Mouse (Mus musculus) testis, adult 2 months (tissue): Measurements from ENCODE around the gene Capzb. TPM values are rescaled to one million over a fixed set of nuclear protein-coding genes. Genes with fewer than 3 reads are reported as not detected.
A peak's percentile ranks its signal among the peaks of the same experiment; 100 is the strongest.

ENCODE experiments used
- H3K27ac ChIP-seq: fragments of 200-500 bp; 2 replicates; pipeline ENCODE4 v1.5.1; 2012; ENCODE audit warnings: low read depth, low read length; ENCODE audit not compliant: control insufficient read depth, insufficient read depth
- H3K27me3 ChIP-seq: fragments of 200-500 bp; 2 replicates; pipeline ENCODE4 v1.6.1; 2012; ENCODE audit warnings: mild to moderate bottlenecking, low read length, moderate library complexity; ENCODE audit not compliant: control insufficient read depth, insufficient read depth
- H3K36me3 ChIP-seq: fragments of 200-500 bp; 2 replicates; pipeline ENCODE4 v1.6.1; 2012; ENCODE audit warnings: mild to moderate bottlenecking, low read length; ENCODE audit not compliant: control insufficient read depth, insufficient read depth
- H3K4me1 ChIP-seq: fragments of 200-500 bp; 2 replicates; pipeline ENCODE4 v1.6.1; 2012; ENCODE audit warnings: low read length; ENCODE audit not compliant: control insufficient read depth, insufficient read depth
- H3K4me3 ChIP-seq: fragments of 200-500 bp; 2 replicates; pipeline ENCODE4 v1.5.1; 2012; ENCODE audit warnings: low read depth, mild to moderate bottlenecking, low read length, moderate library complexity, mixed read lengths; ENCODE audit not compliant: control insufficient read depth
- CTCF ChIP-seq: fragments of 200-500 bp; IDR thresholded peaks from 2 replicates; pipeline ENCODE4 v1.5.1; 2012; ENCODE audit warnings: low read depth, mild to moderate bottlenecking, inconsistent platforms, low read length, moderate library complexity; ENCODE audit not compliant: control insufficient read depth, insufficient read depth, insufficient replicate concordance
- POLR2A ChIP-seq: fragments of 200-500 bp; IDR thresholded peaks from 2 replicates; pipeline ENCODE4 v1.6.1; 2012; ENCODE audit warnings: low read depth, mild to moderate bottlenecking, inconsistent platforms, low read length, moderate library complexity; ENCODE audit not compliant: control insufficient read depth
- polyA plus RNA-seq: library from polyadenylated mRNA; depleted of rRNA; stranded (reverse); fragments of >200 nt; gene quantifications from 2 replicates; pipeline ENCODE4 v1.2.3, GENCODE M21; 2012

The Capzb gene
- polyA plus RNA-seq, 1 experiment: 286 TPM

DNA sequence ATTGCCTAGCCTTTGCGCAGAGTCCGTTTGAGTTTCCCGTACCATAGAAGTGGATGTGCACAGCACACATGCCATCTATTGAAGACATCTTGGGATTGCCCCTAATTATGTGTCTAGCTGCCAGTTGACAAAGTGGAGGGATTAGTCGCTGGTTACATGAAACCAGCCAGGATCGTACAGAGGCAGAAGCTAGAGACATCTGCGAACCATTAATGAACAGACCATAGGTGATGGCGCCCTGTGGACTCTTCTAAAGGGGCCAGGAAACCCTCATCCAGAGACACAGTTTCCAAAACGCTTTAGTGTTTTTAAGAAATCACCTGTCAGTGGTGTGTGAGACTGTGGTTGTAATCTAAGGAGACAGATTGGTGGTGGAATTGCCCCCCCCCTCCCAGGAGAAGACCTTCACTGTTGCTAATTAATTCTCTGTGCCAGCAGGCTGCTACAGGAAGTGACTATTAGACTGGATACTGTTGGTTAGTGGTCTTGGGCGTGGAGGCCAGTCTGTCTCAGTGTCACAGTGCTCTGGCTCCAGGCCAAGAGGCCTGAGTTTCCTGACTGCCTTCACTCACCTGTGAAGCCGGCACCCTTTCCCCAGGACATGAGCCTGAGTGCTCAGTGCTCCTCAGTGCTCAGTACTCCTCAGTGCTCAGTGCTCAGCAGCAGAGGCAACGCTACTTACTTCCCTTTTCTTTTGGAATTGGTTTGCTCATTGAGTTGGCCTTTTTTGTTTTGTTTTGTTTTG lies 37.8 kb downstream of the Capzb start:
- H3K36me3 ChIP-seq: no peaks in the 10 kb centered on the region
- no peak for TF ChIP-seq POLR2A
- no peak for TF ChIP-seq CTCF
- no peak overlapping the region for H3K4me3 ChIP-seq
- H3K4me1 ChIP-seq: peaks cover 29% of the 10 kb centered on the region
- no peaks in the 10 kb centered on the region for H3K27me3 ChIP-seq
- H3K27ac ChIP-seq: no peak overlapping the region

DNA sequence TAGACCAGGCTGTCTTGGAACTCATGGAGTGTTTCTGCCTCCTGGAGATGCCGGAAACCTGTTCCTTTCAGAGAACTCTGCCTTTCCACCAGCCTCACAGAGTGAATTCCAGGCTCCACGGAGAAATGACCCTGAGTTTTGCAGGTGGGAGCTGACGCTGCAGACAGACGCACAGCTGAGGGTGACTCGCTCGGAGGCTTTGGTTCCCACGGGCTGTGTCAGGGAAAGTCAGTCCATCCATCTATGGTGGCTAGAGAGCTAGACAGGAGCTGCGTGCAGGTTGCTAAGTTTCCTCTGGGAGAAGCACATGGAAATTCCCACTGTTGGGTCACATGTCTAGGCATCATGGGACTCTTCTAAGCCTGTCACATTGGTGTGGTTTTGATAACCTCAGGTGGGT lies 38.5 kb downstream of the Capzb start:
- Histone ChIP-seq H3K27me3 (no peaks in the 10 kb centered on the region), H3K27ac (no peak overlapping the region), H3K4me1 (peaks cover 29% of the 10 kb centered on the region), H3K36me3 (no peaks in the 10 kb centered on the region), H3K4me3 (no peak overlapping the region)
- TF ChIP-seq CTCF (no peak), POLR2A (no peak)

DNA sequence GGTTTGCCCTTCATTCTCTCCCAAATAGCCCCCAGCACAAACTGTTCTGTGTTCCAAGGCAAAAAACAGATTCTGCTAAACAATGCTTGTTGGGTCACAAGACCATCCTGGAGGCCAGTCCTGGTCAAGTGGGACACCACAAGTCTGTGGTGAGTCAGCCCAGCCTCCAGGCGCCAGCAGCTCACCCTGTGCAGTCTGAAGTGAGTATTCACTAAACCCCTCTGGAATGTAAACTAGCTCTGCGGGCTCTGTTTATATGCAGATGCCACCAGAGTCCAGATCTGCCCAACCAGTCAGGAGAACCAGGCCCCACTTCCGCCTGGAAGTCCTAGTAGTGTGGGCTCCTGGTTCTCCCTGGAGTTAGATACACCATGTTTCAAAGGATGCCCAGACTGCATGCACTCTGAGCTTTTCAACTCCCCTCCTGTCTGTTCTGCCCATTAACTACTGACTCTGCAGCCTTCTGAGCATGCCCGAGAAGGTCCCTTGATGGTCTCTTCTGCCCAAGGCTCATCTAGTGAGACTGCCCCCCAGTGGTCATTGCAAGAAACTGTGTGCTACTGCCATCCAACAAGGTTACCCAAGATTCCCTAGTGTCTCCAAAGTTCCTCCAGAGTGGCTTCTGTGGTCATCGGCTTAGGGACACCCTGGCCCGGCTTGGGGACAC lies 39.9 kb downstream of the Capzb start:
- Histone ChIP-seq H3K27ac (peak overlapping the region; percentile 65), H3K4me1 (peaks cover 26% of the 10 kb centered on the region), H3K4me3 (no peak overlapping the region), H3K27me3 (no peaks in the 10 kb centered on the region), H3K36me3 (no peaks in the 10 kb centered on the region)
- TF ChIP-seq CTCF (peak; percentile 50; the same call in 1 of the 2 replicates), POLR2A (no peak)

DNA sequence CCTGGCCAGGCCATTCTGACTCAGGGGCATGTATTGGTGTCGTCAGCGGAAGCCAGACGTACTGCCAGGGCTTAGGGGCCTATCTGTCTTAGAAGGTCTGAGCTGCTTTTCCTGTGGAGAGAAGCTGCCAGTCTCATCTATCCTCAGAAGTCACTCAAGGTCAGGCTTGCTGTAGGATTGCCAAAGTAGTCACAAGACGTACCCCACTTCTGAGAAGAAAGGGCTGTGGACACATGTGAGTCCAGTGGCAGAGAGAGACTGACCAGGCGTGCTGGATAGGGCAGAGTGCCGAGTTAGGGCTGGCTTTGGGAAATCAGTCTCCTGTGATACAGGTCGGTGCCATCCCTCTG lies 40.4 kb downstream of the Capzb start:
- H3K27ac ChIP-seq: peak overlapping the region; percentile 65
- H3K36me3 ChIP-seq: no peaks in the 10 kb centered on the region
- TF ChIP-seq POLR2A: no peak
- TF ChIP-seq CTCF: no peak
- H3K4me1 ChIP-seq: peaks cover 22% of the 10 kb centered on the region
- H3K27me3 ChIP-seq: no peaks in the 10 kb centered on the region
- H3K4me3 ChIP-seq: no peak overlapping the region

DNA sequence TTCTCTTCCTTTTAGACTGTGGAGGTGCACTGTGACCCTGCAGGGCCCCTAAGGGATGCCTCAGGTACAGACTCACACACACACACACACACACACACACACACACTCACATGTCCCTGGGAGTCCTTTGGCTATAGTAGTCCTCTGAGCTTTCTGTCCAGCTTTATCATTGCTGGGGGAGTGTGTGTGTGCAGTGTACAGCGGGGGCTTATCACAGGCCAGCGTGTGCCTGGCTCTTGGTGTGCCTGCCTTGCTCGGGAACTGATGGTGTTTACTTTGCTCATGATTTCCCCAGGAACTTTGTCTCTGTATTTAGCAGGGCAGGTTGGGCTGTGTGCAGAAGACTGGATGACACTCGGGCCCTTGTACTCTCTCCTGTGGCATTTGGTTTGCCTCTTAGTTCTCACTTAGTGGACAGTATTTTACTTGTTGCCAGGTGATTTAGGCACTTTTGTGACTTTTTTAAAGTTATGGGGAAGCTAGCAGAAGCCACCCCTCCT lies 41.1 kb downstream of the Capzb start:
- H3K4me1 ChIP-seq: peaks cover 18% of the 10 kb centered on the region
- peak overlapping the region; percentile 65 for H3K27ac ChIP-seq

DNA sequence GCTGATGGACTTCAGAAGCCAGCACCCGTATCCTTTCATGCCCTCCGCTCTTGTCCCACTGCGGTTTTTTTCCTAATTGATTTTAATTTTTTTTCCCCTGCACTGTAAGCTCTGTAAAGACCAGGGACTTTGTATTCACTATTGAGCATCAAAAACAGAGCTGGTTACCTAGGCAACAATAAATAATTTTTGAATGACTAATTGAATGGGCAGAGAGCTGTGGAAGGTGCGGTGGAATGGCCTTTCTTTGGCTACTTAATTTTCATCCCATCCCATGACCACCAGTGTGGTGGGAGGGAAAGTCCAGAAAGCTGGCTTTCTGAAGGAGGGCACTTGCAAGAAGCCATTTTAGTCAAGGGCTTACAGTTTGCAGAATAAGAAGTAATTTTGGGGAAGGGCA lies 41.6 kb downstream of the Capzb start:
- Histone ChIP-seq H3K4me3 (no peak overlapping the region), H3K27me3 (no peaks in the 10 kb centered on the region), H3K27ac (no peak overlapping the region), H3K36me3 (peaks cover 1% of the 10 kb centered on the region; the same call in 1 of the 2 replicates), H3K4me1 (peaks cover 17% of the 10 kb centered on the region)
- TF ChIP-seq CTCF: no peak
- TF ChIP-seq POLR2A: no peak

More for the DNA sequence above, 41.1 kb downstream of the Capzb start:
- H3K36me3 ChIP-seq: peaks cover under 1% of the 10 kb centered on the region; the same call in 1 of the 2 replicates
- H3K4me3 ChIP-seq: no peak overlapping the region
- TF ChIP-seq POLR2A (no peak), CTCF (no peak)
- no peaks in the 10 kb centered on the region for H3K27me3 ChIP-seq

DNA sequence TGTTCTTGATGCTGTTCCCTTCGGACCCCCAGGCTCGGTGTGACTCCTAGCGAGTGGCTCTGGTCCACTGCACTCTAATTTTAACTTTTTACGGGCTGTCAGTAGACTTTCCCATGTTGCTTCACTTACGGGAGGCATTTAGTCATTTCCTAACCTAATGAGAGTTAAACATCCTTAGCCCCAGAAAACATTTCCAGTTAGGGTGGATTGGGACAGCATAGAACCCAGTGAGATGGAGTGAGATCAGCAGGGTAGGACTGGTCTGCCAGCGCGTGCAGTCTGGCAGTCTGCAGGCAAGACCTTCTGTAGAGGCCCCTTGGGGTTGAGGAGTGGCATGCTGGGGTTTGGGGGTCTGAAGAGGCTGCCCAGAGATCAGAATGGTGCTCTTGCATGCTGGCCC lies 42.9 kb downstream of the Capzb start:
- Histone ChIP-seq H3K27ac (no peak overlapping the region), H3K4me3 (no peak overlapping the region), H3K36me3 (peaks cover 1% of the 10 kb centered on the region; the same call in 1 of the 2 replicates), H3K27me3 (no peaks in the 10 kb centered on the region), H3K4me1 (peaks cover 13% of the 10 kb centered on the region)
- TF ChIP-seq POLR2A (no peak), CTCF (no peak)
